Mouse (Mus musculus): ENCODE measurements at regions not wholly inside any gene's neighbourhood (a gene's known extent, or its start where the extent isn't known, plus 50 kb on each side); places are given as distances from the start of the nearest gene placed in this dataset.

DNA sequence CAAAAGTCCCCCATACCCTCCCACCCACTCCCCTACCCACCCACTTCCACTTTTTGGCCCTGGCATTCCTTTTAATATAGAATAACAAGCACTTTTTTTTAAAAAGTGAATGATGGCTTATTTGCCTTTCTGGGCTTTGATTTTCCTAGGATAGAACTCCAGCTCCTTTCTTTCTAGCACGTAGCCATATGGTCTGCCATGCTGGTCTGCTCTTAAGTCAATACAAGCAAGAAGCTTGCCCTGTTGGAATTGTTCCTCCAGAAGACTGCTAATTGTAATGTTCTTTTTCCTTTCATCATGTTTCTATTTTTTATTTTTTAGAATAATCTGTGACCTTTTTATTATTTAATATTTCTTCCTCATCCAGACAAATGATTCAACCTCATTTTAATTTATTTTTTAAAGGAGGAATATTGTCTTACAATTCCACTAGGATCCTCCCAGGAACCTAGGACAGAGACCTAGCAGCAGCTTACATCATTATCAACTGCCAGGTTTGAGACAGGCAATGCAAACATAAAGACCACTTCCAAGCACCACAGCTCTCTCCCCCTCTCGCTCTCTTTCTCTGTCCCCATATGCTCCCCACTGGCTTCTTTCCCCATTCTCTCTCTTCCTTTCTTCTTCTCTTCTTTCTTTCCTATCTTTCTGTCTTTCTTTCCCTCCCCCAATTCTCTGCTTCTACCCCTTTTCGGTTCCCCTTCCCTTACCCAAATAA lies 558.9 kb downstream of the Otol1 start:
- no peak for DNase-seq (ENCODE audit: low spot score in 2 of 2)

DNA sequence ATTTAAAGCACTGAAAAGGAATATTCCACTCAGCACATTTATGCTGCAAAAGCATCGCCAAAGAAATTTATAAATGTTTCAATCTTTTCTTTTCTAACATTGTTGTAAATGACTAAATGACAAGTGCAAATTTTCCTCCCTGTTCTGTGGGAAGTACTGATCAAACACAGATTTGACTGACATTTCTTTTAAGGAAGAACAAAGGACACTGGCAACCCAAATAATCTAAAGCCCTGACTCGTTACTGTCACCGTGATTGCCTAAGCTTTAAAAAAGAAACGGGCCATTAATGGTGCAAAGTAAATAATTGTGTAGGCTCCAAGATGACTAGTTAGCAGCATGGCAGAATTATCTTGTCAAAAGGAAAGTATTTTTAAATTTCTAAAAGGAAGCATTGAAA lies 587.4 kb downstream of the Otol1 start:
- DNase-seq (ENCODE audit: low spot score in 2 of 2), result no peak

All from gastrocnemius, postnatal 4 days (tissue).